Mouse (Mus musculus): ENCODE measurements around the gene Pard3b.

- TF ChIP-seq GATA1 (IDR thresholded peaks at IDR 0.05; ENCODE audit: borderline replicate concordance, low read length) (no peak), FLI1 (IDR thresholded peaks at IDR 0.05; ENCODE audit: low read length) (no peak)
Observed at GRCm38 (mm10) chr1:62229129-62229528, 590.5 kb downstream of the Pard3b start.

All from megakaryocyte, embryonic 14.5 days (primary cell).